Mouse (Mus musculus): ENCODE measurements around the gene Golt1a. TPM values are rescaled to one million over a fixed set of nuclear protein-coding genes. Genes with fewer than 3 reads are reported as not detected.

Golt1a gene
- polyA plus RNA-seq, 1 experiment from 2014 or later: not detected

- WGBS: 76% methylated on average over 15 of the region's 15 CpGs
- no peak overlapping the region for H3K4me2 ChIP-seq
- H3K9ac ChIP-seq: peak overlapping the region; percentile 18; the same call in 1 of the 2 replicates
- peaks cover 21% of the 10 kb centered on the region; the same call in 1 of the 2 replicates for H3K4me1 ChIP-seq
- H3K9me3 ChIP-seq (replicated peaks): no peaks in the 10 kb centered on the region
- H3K27ac ChIP-seq: peak overlapping the region; percentile 19; the same call in 1 of the 2 replicates
- H3K27me3 ChIP-seq: no peaks in the 10 kb centered on the region
- no peak for ATAC-seq
- H3K36me3 ChIP-seq (ENCODE audit: poor library complexity, severe bottlenecking): peaks cover 56% of the 10 kb centered on the region
- no peak overlapping the region for H3K4me3 ChIP-seq
Observed at GRCm38 (mm10) chr1:133278946-133279631, 30.5 kb upstream of the Golt1a start.

GRCm38 (mm10) chr1:133279632-133280093 lies 29.9 kb upstream of the Golt1a start:
- Histone ChIP-seq H3K9me3 (replicated peaks) (no peaks in the 10 kb centered on the region), H3K27ac (peak overlapping the region; percentile 19; the same call in 1 of the 2 replicates), H3K27me3 (no peaks in the 10 kb centered on the region), H3K4me2 (no peak overlapping the region), H3K4me1 (peaks cover 21% of the 10 kb centered on the region; the same call in 1 of the 2 replicates), H3K4me3 (no peak overlapping the region), H3K9ac (peak overlapping the region; percentile 18; the same call in 1 of the 2 replicates), H3K36me3 (ENCODE audit: poor library complexity, severe bottlenecking) (peaks cover 50% of the 10 kb centered on the region)
- no peak for ATAC-seq
- 75% methylated on average over 11 of the region's 11 CpGs for WGBS

GRCm38 (mm10) chr1:133280537-133280936 lies 29.1 kb upstream of the Golt1a start:
- H3K27ac ChIP-seq: no peak overlapping the region
- H3K27me3 ChIP-seq: no peaks in the 10 kb centered on the region
- no peak overlapping the region for H3K4me2 ChIP-seq
- peaks cover 21% of the 10 kb centered on the region; the same call in 1 of the 2 replicates for H3K4me1 ChIP-seq
- H3K36me3 ChIP-seq (ENCODE audit: poor library complexity, severe bottlenecking): peaks cover 50% of the 10 kb centered on the region
- H3K9me3 ChIP-seq (replicated peaks): no peaks in the 10 kb centered on the region
- no peak overlapping the region for H3K9ac ChIP-seq
- H3K4me3 ChIP-seq: no peak overlapping the region
- no peak for ATAC-seq
- WGBS: 92% methylated on average over 2 of the region's 2 CpGs

GRCm38 (mm10) chr1:133285907-133286306 lies 23.7 kb upstream of the Golt1a start:
- 87% methylated on average over 7 of the region's 7 CpGs for WGBS
- no peak overlapping the region for H3K4me3 ChIP-seq
- no peaks in the 10 kb centered on the region for H3K9me3 ChIP-seq (replicated peaks)
- no peaks in the 10 kb centered on the region for H3K4me1 ChIP-seq
- ATAC-seq: no peak
- no peak overlapping the region for H3K4me2 ChIP-seq
- H3K36me3 ChIP-seq (ENCODE audit: poor library complexity, severe bottlenecking): peaks cover 65% of the 10 kb centered on the region
- H3K27me3 ChIP-seq: no peaks in the 10 kb centered on the region
- no peak overlapping the region for H3K27ac ChIP-seq
- H3K9ac ChIP-seq: no peak overlapping the region

- Histone ChIP-seq H3K4me2 (no peak overlapping the region), H3K27ac (no peak overlapping the region), H3K27me3 (no peaks in the 10 kb centered on the region), H3K36me3 (ENCODE audit: poor library complexity, severe bottlenecking) (peaks cover 59% of the 10 kb centered on the region), H3K9ac (no peak overlapping the region), H3K9me3 (replicated peaks) (no peaks in the 10 kb centered on the region), H3K4me1 (no peaks in the 10 kb centered on the region), H3K4me3 (no peak overlapping the region)
- ATAC-seq: no peak
- WGBS: 92% methylated on average over 4 of the region's 4 CpGs
Observed at GRCm38 (mm10) chr1:133287051-133287450, 22.5 kb upstream of the Golt1a start.

DNA sequence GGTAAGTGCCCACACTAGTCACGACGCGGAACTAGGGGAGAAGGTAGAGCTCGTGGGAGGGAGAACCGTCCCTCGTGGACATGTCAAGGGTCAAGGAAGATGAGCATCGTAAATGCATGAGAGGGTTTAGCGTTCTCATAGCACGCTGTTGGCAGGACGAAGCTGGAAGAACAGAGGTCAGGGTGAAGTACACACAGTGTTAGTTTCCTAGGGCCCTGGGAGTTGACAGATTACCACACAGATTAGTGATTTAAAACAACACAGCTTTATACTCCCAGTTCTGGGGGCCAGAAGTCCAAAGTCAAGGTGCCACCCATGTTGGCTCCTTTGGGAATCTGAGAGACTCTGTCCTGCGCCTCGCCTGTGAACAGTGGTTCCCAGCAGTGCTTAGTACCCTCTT lies 21.7 kb upstream of the Golt1a start:
- no peak for ATAC-seq
- H3K36me3 ChIP-seq (ENCODE audit: poor library complexity, severe bottlenecking): peaks cover 59% of the 10 kb centered on the region
- no peaks in the 10 kb centered on the region for H3K27me3 ChIP-seq
- H3K27ac ChIP-seq: no peak overlapping the region
- no peak overlapping the region for H3K4me2 ChIP-seq
- H3K4me1 ChIP-seq: no peaks in the 10 kb centered on the region
- no peak overlapping the region for H3K4me3 ChIP-seq
- no peaks in the 10 kb centered on the region for H3K9me3 ChIP-seq (replicated peaks)
- WGBS: 97% methylated on average over 12 of the region's 12 CpGs
- no peak overlapping the region for H3K9ac ChIP-seq

GRCm38 (mm10) chr1:133291888-133292287 lies 17.7 kb upstream of the Golt1a start:
- no peak overlapping the region for H3K4me2 ChIP-seq
- H3K4me3 ChIP-seq: no peak overlapping the region
- no peak overlapping the region for H3K27ac ChIP-seq
- whole genome bisulfite sequencing: 90% methylated on average over 6 of the region's 6 CpGs
- H3K9ac ChIP-seq: no peak overlapping the region
- peaks cover 60% of the 10 kb centered on the region for H3K36me3 ChIP-seq (ENCODE audit: poor library complexity, severe bottlenecking)
- H3K4me1 ChIP-seq: no peaks in the 10 kb centered on the region
- no peaks in the 10 kb centered on the region for H3K9me3 ChIP-seq (replicated peaks)
- no peak for ATAC-seq
- H3K27me3 ChIP-seq: no peaks in the 10 kb centered on the region

GRCm38 (mm10) chr1:133292608-133293007 lies 17.0 kb upstream of the Golt1a start:
- peaks cover 60% of the 10 kb centered on the region for H3K36me3 ChIP-seq (ENCODE audit: poor library complexity, severe bottlenecking)
- H3K9me3 ChIP-seq (replicated peaks): no peaks in the 10 kb centered on the region
- no peak overlapping the region for H3K9ac ChIP-seq
- no peak overlapping the region for H3K4me3 ChIP-seq
- no peaks in the 10 kb centered on the region for H3K4me1 ChIP-seq
- H3K27me3 ChIP-seq: no peaks in the 10 kb centered on the region
- no peak overlapping the region for H3K27ac ChIP-seq
- no peak overlapping the region for H3K4me2 ChIP-seq
- no peak for ATAC-seq

DNA sequence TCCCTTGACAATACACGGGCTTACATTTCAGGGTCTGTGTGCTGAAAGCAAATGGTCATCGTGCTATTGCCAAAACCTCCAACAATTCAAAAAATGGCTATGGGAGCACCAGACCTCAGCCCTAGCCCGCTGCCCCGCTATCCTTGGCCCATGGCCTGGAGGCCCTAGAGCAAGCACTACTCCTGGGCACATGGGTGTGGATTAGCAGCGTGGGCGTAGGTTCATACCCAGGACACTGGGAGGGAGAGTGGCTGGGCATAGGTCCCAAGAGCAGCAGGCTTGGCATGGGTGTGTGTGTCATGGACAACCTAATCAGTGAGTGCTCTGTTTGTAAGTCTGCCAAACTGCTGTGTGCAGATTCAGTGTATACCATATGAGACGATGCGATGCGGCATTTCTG lies 13.2 kb upstream of the Golt1a start:
- peaks cover 10% of the 10 kb centered on the region; the same call in 1 of the 2 replicates for H3K4me1 ChIP-seq
- no peak overlapping the region for H3K9ac ChIP-seq
- H3K36me3 ChIP-seq (ENCODE audit: poor library complexity, severe bottlenecking): peaks cover 58% of the 10 kb centered on the region
- 0 out of 2 replicates have a peak, but pooled peaks cover 3% of the 10 kb centered on the region for H3K27me3 ChIP-seq
- no peaks in the 10 kb centered on the region for H3K9me3 ChIP-seq (replicated peaks)
- H3K4me2 ChIP-seq: no peak overlapping the region
- H3K27ac ChIP-seq: no peak overlapping the region
- no peak overlapping the region for H3K4me3 ChIP-seq
- ATAC-seq: no peak
- WGBS: 89% methylated on average over 9 of the region's 9 CpGs

- H3K9me3 ChIP-seq (replicated peaks): no peaks in the 10 kb centered on the region
- 39% methylated on average over 14 of the region's 14 CpGs for WGBS
- peaks cover 22% of the 10 kb centered on the region for H3K4me1 ChIP-seq
- 0 out of 2 replicates have a peak, but pooled peaks cover 3% of the 10 kb centered on the region for H3K27me3 ChIP-seq
- H3K27ac ChIP-seq: no peak overlapping the region
- H3K36me3 ChIP-seq (ENCODE audit: poor library complexity, severe bottlenecking): peaks cover 41% of the 10 kb centered on the region
- 0 out of 2 replicates have a peak, but pooled peaks have one; percentile 13 for ATAC-seq
- no peak overlapping the region for H3K4me2 ChIP-seq
- H3K4me3 ChIP-seq: no peak overlapping the region
- H3K9ac ChIP-seq: peak overlapping the region; percentile 9
Observed at GRCm38 (mm10) chr1:133298816-133299215, 10.8 kb upstream of the Golt1a start.

DNA sequence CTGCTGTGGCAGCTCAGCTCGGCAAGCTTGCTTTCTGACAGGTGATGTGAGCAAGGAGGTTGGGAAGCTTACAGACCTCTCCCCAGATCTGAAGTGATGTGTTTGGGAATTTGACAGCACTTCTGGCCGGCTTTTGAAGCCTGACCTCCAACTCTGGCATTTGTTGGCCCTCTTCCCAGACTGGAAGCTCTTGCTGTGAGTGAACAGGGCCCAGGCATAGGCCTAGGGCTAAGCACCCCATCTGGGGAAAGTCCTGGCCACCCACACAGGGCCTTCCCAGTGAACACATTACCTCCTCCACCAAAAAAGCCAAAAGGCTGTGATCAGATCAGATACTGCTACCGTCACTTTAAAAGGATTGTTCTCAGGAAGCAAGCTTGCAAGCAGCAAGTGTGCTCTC lies 7.1 kb upstream of the Golt1a start:
- Histone ChIP-seq H3K4me1 (peaks cover 29% of the 10 kb centered on the region), H3K4me2 (no peak overlapping the region), H3K36me3 (ENCODE audit: poor library complexity, severe bottlenecking) (peaks cover 18% of the 10 kb centered on the region), H3K4me3 (no peak overlapping the region), H3K27ac (no peak overlapping the region), H3K9me3 (replicated peaks) (no peaks in the 10 kb centered on the region), H3K27me3 (0 out of 2 replicates have a peak, but pooled peaks cover 3% of the 10 kb centered on the region), H3K9ac (0 out of 2 replicates have a peak overlapping the region, but pooled peaks have one; percentile 18)
- no peak for ATAC-seq
- 39% methylated on average over 3 of the region's 3 CpGs for WGBS

- H3K36me3 ChIP-seq (ENCODE audit: poor library complexity, severe bottlenecking): no peaks in the 10 kb centered on the region
- H3K9me3 ChIP-seq (replicated peaks): no peaks in the 10 kb centered on the region
- no peak overlapping the region for H3K4me2 ChIP-seq
- no peak overlapping the region for H3K4me3 ChIP-seq
- 0 out of 2 replicates have a peak, but pooled peaks cover 5% of the 10 kb centered on the region for H3K27me3 ChIP-seq
- H3K27ac ChIP-seq: no peak overlapping the region
- 5% methylated on average over 4 of the region's 4 CpGs for WGBS
- H3K9ac ChIP-seq: no peak overlapping the region
- peak; percentile 28; the same call in 1 of the 2 replicates for ATAC-seq
- peaks cover 20% of the 10 kb centered on the region for H3K4me1 ChIP-seq
Observed at GRCm38 (mm10) chr1:133306842-133307241, 2.8 kb upstream of the Golt1a start.

All from forebrain, embryonic 13.5 days (tissue).